Mouse (Mus musculus): ENCODE results near the gene 4930449I24Rik. TPM values are rescaled to one million over a fixed set of nuclear protein-coding genes. Genes with fewer than 3 reads are reported as not detected.
A peak's percentile ranks its signal among the peaks of the same experiment; 100 is the strongest.
"Not testable (repeated sequence)": the region's sequence is repeated elsewhere in the genome, so short reads cannot be mapped to it uniquely, and the experiment has no call there.

4930449I24Rik gene
- total RNA-seq (2021) (not detected), polyA plus RNA-seq (2012; rRNA removed) (not detected in 2 replicates)
- long read RNA-seq, result 0 reads

- not testable (repeated sequence) for DNase-seq
These were observed at the start of gene 4930449I24Rik for GRCm38 (mm10) chr5:146502099-146502498. Gene 4930449I24Rik, plus strand, starts transcription at chr5:146502399.

DNA sequence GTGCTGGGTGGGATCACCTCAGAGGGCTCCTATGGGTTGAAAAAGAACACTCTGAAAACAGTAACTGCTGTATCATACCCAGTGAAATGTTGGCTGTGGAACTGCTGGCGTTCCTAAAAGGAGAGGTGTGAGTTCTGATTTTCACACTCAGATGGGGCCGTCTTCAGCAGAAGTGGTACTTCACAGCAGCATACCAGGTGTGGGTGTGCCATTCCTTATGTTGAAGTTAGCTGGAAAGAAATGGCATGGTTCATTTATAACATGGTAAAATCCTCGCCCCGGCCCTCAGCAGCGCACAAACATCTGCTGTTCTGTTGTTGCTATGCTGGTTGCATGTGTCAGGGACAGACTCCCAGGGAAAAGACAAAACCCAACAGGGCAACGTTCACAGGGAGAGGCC lies 48.6 kb upstream of the 4930449I24Rik start:
- DNase-seq, result no peak

DNA sequence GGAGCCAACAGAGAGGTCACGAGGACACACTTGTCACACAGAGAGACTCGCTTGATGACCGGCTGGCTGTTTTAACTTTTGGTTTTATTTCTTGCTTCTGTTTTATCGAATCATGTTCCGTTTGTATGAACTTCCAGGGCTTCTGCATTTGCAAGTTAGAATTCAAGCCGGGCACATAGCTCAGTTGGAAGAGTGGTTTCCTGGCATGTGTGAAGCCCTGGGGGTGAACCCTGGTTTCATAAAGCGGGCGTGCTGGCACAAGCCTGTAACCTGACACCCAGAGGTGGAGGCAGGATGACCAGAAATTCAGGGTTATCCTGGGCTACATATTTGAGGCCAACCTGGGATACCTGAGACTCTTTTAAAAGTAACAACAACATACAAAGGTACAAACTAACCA lies 40.6 kb upstream of the 4930449I24Rik start:
- DNase-seq, result peak; percentile 10

GRCm38 (mm10) chr5:146466663-146467062 lies 35.5 kb upstream of the 4930449I24Rik start:
- no peak for DNase-seq

DNA sequence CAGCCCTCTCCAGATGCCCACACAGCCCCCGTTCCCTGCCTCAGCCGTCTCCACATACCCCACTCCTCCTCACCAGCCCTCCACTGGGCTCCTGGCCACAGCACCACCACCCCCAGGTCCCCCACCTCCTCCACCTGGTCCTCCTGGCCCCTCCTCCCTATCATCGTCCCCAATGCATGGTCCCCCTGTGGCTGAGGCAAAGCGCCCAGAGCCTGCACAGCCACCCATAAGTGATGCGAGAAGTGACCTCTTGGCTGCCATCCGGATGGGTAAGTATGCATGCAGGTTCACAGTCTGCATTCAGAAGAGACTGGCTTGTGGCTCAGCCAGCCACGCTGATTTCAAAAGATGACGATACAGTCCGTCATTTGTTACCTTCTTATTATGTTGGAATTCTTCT lies 33.9 kb upstream of the 4930449I24Rik start:
- DNase-seq, result no peak

DNA sequence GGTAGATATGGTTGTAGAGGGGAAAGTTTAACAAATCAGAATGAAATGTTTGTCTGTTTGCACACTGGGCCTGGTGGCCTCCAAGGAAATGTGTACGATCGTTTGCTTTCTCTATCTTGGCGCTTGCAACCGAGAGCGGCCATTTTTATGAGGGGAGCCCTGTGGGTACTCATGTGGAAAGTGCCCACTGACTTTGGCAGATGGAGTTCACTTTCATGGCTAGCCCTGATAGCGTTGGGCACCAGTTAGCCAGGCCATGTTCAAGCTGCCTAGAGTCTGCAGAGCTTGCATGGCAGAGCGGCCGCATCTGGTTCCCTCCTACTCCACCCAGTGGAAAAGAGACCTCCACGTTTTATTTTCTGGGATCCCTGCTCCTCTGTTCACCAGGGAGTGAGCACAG lies 31.4 kb upstream of the 4930449I24Rik start:
- no peak for DNase-seq

DNA sequence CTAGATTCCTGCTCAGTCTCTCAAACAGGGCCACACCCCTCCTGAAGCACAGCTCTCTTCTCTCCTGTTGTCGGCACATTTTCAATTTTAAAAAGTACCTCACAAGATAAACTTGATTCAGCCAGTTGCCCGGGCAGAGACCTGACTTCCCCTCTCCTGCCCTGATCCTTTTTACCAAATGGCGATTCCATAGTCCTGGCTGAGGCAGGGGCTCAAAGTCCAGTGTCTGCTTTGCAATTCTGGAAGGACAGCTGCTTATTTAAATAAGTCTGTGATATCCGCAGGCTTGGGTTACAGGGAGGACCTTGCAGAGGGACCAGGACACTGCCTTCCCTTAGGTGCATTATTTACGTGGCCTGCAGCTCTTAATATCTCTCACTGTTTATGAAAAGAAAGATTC lies 30.9 kb upstream of the 4930449I24Rik start:
- no peak for DNase-seq

- peak; percentile 77 for DNase-seq
These were observed 30.4 kb upstream of the 4930449I24Rik start for GRCm38 (mm10) chr5:146471821-146472220.

GRCm38 (mm10) chr5:146479564-146479963 lies 22.6 kb upstream of the 4930449I24Rik start:
- peak; percentile 38 for DNase-seq

DNA sequence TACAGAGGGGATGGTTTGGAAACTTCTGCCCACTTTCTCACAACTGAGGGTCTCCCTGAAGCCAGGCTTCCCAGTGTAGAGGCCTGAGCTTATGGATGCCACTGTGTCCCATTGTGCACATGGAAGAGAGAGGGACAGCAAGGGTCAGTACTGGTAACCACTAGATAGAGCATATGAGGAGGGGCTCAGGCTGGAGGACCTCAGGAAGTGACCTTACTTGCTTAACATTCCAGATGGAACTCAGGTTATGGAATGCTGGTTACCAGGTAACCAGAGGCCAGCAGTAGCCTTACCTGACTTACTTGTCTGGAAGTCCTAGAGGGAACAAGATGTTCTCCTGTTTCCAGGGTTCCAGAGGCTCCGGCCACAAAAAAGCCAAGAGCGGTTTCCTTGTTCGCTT lies 20.5 kb upstream of the 4930449I24Rik start, which contains the start of gene Gm6408:
TSS of gene Gm6408 (plus strand) at position 301 of the 400 bp plus-strand sequence.
- not testable (repeated sequence) for DNase-seq

DNA sequence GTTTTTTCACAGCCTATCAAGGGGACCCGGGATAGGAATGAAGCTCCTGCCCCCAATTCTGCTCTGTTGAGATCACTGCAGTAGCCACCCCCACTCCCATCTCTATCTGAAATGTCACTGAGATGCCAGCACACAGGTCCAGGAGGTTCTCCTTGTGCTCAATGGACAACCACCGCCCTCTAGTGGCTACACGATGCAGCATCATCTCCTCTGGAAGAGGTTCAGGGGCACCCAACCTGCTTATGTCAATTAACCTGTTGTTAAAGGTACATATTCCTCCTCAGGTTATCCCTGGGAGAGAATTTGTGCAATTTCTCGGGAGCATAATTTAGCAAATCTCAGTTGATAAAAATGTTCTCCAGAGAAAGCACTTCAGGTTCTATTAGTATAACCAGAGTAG lies 13.2 kb upstream of the 4930449I24Rik start:
- peak; percentile 39 for DNase-seq

GRCm38 (mm10) chr5:146491063-146491462 lies 11.1 kb upstream of the 4930449I24Rik start, which contains the start of gene Gm6370:
Gene Gm6370, plus strand, starts transcription at chr5:146491363.
- DNase-seq, result not testable (repeated sequence)

DNA sequence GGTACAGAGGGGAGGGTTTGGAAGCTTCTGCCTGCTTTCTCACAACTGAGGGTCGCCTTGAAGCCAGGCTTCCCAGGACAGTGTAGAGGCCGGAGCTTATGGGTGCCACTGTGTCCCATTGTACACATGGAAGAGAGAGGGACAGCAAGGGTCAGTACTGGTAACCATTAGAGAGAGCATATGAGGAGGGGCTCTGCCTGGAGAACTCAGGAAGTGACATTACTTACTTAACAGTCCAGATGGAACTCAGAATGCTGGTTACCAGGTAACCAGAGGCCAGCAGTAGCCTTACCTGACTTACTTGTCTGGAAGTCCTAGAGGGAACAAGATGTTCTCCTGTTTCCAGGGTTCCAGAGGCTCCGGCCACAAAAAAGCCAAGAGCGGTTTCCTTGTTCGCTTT lies 11.6 kb downstream of the 4930449I24Rik start, which contains the start of gene Gm3402:
TSS of gene Gm3402 (plus strand) at position 301 of the 400 bp plus-strand sequence.
- DNase-seq, result not testable (repeated sequence)

- DNase-seq, result not testable (repeated sequence)
These were observed 23.3 kb downstream of the 4930449I24Rik start, which contains the start of gene Gm3404 for GRCm38 (mm10) chr5:146525501-146525900. Gene Gm3404, plus strand, starts transcription at chr5:146525801.

DNA sequence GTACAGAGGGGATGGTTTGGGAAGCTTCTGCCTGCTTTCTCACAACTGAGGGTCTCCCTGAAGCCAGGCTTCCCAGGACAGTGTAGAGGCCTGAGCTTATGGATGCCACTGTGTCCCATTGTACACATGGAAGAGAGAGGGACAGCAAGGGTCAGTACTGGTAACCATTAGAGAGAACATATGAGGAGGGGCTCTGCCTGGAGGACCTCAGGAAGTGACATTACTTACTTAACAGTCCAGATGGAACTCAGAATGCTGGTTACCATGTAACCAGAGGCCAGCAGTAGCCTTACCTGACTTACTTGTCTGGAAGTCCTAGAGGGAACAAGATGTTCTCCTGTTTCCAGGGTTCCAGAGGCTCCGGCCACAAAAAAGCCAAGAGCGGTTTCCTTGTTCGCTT lies 35.1 kb downstream of the 4930449I24Rik start, which contains the start of gene Gm3409:
TSS of gene Gm3409 (plus strand) at position 301 of the 400 bp plus-strand sequence.
- not testable (repeated sequence) for DNase-seq

Other genes starting within 250 kb of the 4930449I24Rik start
- 10 to 100 TPM; 21.0 to 22.9 TPM for gene Wasf3, start 117.4 kb upstream of the 4930449I24Rik start, total RNA-seq (2021)
- gene Wasf3, start 117.4 kb upstream of the 4930449I24Rik start, polyA plus RNA-seq (2012; rRNA removed), result 24.9 and 34.2 TPM in 2 replicates
- not detected for gene Gm6408, start 20.4 kb upstream of the 4930449I24Rik start, total RNA-seq (2021)
- gene Gm6408, start 20.4 kb upstream of the 4930449I24Rik start, polyA plus RNA-seq (2012; rRNA removed), result not detected in 2 replicates
- gene Gm6370, start 11.0 kb upstream of the 4930449I24Rik start, total RNA-seq (2021), result not detected
- not detected in 2 replicates for gene Gm6370, start 11.0 kb upstream of the 4930449I24Rik start, polyA plus RNA-seq (2012; rRNA removed)
- gene Gm3402, start 11.7 kb downstream of the 4930449I24Rik start, total RNA-seq (2021), result not detected
- gene Gm3402, start 11.7 kb downstream of the 4930449I24Rik start, polyA plus RNA-seq (2012; rRNA removed), result not detected in 2 replicates
- not detected for gene Gm3404, start 23.4 kb downstream of the 4930449I24Rik start, total RNA-seq (2021)
- gene Gm3404, start 23.4 kb downstream of the 4930449I24Rik start, polyA plus RNA-seq (2012; rRNA removed), result not detected in 2 replicates
- gene Gm3409, start 35.2 kb downstream of the 4930449I24Rik start, total RNA-seq (2021), result not detected
- not detected in 2 replicates for gene Gm3409, start 35.2 kb downstream of the 4930449I24Rik start, polyA plus RNA-seq (2012; rRNA removed)
- not detected for gene Gm3415, start 53.7 kb downstream of the 4930449I24Rik start, total RNA-seq (2021)
- not detected in 2 replicates for gene Gm3415, start 53.7 kb downstream of the 4930449I24Rik start, polyA plus RNA-seq (2012; rRNA removed)
- not detected for gene Gpr12, start 82.8 kb downstream of the 4930449I24Rik start, total RNA-seq (2021)
- gene Gpr12, start 82.8 kb downstream of the 4930449I24Rik start, polyA plus RNA-seq (2012; rRNA removed), result not detected in 2 replicates

Measured in adrenal gland, adult 2 months (tissue).